Mouse (Mus musculus): Measurements from ENCODE around the gene Sephs1. TPM values are rescaled to one million over a fixed set of nuclear protein-coding genes. Genes with fewer than 3 reads are reported as not detected.

Gene Sephs1
- 10 to 100 TPM; 21.2 to 23.1 TPM for total RNA-seq (2021)

DNA sequence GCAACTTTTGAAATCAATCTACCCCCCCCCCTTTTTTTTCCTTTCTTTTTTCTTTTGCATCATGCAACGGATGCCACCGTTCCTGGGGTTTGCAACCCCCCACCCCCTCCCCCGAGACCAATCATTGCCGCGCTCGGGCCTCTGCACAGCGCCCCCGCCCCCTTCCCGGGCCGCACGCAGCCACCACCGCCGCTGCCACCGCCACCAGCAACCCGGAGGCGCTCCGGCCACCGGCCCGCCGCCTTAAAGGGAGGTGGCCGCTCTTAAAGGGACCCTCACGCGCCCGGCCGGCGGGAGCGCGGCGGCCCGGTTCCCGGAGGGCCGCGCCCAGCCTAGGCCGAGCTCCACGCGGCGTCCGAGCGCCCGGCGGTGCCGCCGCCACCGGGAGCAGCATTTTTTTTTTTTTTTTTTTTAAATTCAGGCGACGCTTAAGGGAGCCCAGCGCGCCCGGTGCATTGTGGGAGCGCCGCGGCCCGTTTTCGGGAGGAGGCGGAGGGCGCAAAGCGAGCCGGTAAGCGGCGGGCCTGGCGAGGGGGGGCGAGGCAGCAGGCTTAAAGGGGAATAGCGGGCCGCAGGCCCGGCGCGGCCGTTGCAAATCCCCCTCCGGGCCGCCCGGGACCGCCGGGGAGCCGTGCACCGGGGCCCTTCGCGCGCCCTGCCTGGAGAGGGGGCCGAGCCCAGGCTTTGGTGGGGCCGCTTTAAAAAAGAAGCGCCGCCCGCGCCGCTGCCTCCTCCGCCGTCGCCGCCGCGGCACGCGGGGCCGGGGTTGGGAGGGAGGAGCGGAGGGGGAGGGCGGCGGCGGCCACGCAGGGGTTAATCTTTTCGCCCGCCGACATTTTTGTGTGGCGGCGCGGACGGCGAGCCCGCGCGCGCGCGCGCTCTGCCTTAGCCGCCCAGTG is at the start of gene Sephs1:
TSS of gene Sephs1 (plus strand) at position 215 of the 899 bp plus-strand sequence.
- DNase-seq (ENCODE audit: low spot score in 2 of 2): peak; percentile 79 to 86
- intact Hi-C loops (cut with DNase I): no loop called here

DNA sequence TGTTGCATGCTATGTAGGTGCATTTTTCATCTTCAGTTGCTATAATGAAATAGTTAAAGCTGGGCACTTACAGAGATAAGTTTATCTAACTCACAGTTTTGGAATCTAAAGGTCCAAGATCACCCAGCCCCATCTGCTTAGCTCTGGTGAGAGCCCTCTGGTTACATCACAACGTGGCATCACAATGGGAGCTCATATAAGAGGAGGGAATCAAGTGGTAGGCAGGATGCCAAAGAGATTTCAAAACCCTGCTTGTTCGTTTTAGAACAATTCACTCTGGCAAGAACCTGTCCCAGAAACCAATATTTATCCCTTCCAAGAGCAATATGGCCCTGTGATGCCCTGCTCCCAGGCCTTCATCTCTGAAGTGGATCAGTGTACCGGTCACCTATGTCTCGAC is 49.2 kb upstream of the Sephs1 start:
- no peak for DNase-seq (ENCODE audit: low spot score in 2 of 2)
- intact Hi-C loops (cut with DNase I): loop anchor here (5.0 kb wide), 1 partner anchor 160 kb away; no protein-coding TSS in a partner anchor

DNA sequence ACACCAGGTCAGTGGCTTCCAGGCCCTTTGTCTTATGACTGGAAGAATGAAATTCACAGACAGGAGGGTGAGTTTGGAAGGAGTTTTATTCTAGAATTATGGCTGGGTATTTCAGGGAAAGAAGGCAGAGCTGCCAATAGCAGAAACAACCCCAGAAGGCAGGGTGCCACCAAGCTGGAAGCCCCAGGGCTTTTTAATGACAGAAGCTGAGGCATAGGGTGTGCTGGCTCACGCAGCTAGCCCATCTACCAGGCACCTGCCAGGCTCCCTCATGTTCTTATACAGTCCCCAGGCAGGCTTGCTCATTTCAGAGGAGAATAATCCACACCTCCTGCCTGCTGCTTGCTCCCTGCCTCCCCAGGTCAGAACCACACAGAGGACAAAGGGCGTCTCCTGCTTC is 31.9 kb upstream of the Sephs1 start:
- intact Hi-C loops (cut with DNase I): no loop called here

DNA sequence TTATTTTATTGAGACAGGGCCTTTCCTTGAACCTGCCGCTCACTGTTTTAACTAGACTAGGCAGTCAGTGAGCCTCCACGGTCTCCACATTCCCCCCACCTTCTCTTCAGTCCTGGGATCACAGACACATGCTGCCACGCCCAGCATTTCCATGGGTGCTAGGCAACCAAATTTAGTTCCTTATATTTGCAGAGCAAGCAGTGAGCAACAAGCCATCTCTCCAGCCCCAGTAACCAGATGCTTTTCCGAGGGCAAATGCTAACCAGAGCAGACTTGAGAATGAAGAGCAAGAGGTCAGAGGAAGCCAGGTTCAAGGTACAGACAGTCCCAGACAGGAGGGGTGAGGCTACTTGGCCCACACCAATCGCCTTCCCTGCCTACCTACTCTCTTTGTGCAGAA is 24.2 kb upstream of the Sephs1 start:
- intact Hi-C loops (cut with DNase I): no loop called here
- no peak for DNase-seq (ENCODE audit: low spot score in 2 of 2)

More for the DNA sequence above, 31.9 kb upstream of the Sephs1 start:
- DNase-seq (ENCODE audit: low spot score in 2 of 2): no peak

DNA sequence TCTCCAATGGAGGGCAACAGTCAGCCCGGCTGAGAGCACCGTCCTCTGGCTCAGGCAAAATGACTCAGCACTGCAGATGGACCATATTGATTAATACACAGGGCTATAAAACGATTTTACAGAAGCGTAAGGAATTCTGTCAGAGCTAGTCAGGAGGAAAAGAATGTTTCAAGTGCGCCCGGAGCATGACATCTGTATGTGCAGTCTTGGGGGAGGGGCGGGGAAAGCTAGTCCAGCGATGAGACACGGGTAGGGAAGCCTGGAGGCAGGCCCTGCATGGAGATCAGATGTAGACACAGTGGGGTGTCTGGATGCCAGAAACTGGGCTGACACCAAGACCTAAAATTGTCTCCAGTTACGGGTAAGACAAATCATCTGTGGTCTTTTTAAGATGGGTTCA is 23.2 kb upstream of the Sephs1 start:
- intact Hi-C loops (cut with DNase I): no loop called here
- no peak for DNase-seq (ENCODE audit: low spot score in 2 of 2)

DNA sequence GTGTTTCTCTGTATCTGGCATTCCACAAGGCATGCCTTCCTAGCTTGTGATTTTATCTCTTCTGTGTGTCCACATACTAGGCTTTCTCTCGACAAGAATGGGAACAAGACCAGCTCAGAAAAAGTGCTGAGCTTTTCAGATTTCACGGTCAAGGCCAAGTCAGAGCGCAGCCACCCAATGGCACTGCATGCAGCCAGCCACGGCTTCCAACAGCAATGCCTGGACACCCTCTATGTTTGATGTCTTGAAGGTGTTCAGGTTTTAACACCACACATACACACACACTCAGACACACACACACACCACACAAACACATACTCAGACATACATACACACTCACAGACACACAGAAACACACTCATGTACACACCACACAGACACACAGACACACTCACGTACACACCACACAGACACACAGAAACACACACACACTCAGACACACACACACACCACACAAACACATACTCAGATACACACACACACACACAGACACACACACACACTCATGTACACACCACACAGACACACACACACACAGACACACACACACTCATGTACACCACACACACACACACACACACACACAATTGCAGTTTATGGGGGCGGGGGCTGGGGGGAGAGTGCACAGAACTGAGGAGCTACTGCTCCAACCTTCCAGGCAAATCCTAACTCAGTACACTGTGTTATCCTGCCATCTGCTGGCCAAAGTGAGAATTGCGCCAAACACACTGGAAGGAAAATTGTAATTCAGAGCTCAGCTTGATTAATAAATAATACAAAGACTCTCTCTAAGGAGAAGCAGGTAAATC is 17.2 kb upstream of the Sephs1 start:
- intact Hi-C loops (cut with DNase I): loop anchor here (2.0 to 10.0 kb wide), 4 partner anchors 211 to 1519 kb away; partner anchors contain the start of gene Prpf18
- DNase-seq (ENCODE audit: low spot score in 2 of 2): peak; percentile 69 to 76

DNA sequence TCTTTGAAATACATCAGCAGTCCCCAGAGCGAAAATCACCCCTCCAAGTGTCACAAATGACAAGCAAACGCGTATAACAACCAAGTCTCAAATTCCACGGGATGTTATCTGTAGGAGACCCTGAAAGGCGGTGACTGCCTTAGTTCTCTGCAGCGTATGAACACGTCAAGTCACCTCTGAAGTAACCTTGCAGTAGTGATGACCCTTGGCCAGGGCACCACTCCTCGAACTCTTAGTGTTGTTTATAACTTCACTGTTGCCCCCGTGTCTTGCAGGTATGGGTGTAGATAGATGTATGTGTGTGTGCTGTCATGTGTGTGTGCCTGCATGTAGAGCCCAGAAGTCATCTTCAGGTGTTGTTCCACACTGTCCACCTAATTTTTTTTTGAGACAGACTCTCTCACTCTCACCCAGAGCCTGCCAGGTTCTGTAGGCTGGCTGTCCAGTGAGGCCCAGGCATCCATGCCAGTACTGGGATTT is 16.5 kb upstream of the Sephs1 start:
- intact Hi-C loops (cut with DNase I): loop anchor here (2.0 to 10.0 kb wide), 4 partner anchors 212 to 1520 kb away; partner anchors contain the start of gene Prpf18

DNA sequence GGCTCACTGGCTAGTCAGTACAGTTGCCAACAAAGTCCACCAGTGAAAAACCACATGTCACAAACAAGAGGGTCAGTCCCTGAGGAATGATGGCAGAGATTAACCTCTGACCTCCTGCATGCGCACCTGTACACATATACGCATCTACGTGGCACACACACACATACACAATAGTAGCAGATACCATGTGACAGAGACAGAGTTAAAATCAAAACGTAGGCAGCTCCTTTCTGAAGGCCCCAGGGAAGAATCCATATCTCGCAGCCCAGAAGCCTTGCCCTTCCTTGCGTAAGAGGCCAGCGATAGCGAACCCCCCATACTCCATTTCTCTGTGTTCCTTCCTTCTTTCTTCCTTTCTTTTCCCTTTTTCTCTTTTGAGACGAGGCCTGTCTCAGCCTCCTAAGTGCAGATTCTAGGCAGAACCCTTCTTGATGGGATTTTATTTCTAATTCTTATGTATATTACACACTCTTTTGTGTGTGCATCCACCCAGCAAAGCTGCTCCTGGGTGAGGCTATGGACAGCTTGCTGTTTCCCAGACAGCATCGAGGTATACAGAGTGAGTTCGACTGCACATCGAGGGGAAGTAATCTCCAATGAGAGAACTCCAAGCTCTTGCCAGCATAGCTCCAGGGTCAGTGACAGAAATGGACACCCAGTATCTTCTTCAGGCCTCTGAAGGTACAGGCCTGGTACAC is 13.2 kb upstream of the Sephs1 start:
- DNase-seq (ENCODE audit: low spot score in 2 of 2): no peak
- intact Hi-C loops (cut with DNase I): loop anchor here (10.0 kb wide), 2 partner anchors 643 to 1523 kb away; no protein-coding TSS in a partner anchor

More for the DNA sequence above, 16.5 kb upstream of the Sephs1 start:
- no peak for DNase-seq (ENCODE audit: low spot score in 2 of 2)

DNA sequence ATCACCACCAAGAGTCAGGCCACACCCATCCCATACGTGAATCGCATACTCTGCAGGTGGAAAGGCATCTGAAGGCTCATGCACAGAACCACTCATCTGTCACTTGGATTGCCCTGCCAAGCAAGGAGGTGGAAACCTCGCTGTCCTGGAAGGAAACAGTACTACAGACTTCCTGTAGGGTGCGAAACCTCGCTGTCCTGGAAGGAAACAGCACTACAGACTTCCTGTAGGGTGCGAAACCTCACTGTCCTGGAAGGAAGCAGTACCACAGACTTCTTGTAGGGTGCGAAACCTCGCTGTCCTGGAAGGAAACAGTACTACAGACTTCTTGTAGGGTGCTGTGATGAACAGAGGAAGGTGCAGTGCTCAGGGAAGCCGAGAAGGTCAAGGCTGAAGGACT is 8.6 kb upstream of the Sephs1 start:
- intact Hi-C loops (cut with DNase I): no loop called here
- no peak for DNase-seq (ENCODE audit: low spot score in 2 of 2)

DNA sequence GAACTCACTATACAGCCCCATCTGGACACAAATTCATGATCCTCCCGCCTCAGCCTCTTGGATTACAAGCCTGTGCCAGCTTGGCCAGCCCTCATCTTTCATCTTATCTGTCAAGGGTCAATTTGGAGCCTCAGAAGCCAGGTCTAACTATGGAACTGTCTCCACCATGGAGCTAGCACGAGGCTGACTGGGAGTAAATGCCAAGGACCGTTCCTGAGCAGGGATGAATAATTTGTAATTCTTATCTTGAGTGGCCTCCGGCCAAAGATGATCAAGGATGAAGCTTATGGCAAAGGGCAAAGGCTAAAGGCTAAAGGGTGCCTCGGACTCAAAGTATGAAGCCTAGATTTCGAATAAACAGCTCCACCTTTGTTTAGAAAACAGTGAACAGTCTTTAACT is 8.0 kb upstream of the Sephs1 start:
- intact Hi-C loops (cut with DNase I): no loop called here
- no peak for DNase-seq (ENCODE audit: low spot score in 2 of 2)

DNA sequence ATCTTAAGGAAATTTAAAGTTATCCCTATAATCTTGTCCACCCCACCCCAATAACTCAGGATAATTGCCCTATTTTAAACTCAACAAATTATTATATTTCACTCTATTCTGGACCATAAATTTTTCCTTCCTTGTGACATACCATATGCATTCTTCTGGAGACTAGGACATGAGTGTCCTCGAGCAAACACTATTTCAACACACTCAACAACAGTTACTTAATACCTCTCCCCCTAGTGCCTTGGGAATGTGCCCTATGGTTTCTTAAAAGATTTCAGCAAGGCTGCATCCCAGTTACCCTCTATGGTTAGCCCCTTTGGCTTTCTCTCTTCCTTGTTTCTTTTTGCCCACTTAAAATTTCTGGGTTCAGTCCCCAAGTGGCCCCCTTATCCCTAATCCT is 6.3 kb upstream of the Sephs1 start:
- no peak for DNase-seq (ENCODE audit: low spot score in 2 of 2)
- intact Hi-C loops (cut with DNase I): no loop called here

DNA sequence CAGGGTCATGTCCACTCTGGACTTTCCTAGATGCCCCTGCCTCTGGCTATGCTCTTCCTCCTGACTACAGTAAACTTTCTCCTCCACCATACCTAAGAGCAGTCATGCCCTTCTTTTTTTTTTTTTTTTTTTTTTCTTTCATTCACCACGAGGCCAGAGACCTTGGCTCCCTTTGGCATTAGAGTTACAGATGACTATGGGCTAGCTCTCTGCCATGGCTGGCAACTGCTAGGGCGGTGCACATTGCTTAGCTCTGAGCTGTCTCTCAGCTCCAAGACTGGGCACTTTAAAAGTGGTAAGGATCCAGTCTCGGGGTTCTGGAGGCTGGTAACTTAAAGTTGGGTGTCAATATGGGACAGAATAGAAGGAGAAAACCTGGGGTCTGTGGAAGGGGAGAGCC is 5.2 kb upstream of the Sephs1 start:
- intact Hi-C loops (cut with DNase I): no loop called here
- no peak for DNase-seq (ENCODE audit: low spot score in 2 of 2)

DNA sequence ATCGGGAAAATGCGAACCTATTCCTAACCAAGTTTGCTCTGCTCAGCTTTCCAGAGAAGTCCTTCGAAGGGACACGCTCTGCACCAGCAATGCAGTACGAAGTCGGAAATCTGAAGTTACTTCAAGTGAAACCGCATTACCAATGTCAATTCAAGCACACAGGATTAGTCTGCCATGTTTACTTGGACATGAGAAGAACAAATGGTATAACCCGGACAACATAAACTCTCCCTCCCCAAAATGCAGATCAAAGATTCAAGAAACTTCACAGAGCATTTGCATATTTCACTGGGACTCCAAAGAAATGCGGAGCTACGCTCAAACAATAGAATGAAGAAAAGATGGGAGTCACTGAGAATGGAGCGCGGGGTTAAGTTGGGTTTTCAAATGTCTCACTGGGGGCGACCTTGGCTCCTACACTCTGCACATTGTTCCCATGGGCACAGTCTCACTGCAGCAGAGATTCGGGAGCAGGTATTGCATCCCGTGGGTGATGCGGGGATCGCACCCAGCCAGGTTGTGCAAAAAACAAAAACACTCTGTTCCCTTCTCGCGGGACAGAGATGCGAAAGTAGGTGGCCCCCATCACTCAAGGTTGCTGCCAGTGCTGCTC is 521 bp upstream of the Sephs1 start:
- peak; percentile 31 to 40 for DNase-seq (ENCODE audit: low spot score in 2 of 2)
- intact Hi-C loops (cut with DNase I): no loop called here

DNA sequence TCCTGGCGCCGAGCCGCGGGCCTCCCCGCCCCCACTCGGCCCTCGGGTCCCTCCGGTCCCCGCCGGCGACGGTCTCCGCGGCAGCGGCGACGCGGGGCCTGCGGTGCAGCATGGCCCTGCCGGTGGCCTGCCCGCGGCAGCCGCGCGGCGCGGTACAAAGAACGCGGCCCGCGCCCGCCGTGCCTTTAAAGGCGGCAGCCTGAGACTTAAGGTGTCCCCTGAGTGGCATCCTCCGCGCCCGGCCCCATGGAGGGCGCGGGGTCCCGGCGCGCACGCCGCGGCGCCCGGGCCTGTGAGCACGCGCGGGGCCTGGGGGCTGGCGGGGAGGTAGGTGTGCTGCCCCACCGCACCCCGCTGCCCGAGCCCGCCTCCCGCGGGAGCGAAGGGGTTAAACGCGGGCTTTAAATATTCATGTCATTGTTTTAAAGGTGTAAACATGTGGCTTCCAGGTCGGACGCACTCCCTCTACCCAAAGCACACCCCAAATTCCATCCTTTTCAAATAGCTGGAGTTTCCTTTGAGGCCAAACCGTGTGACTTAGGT is 956 bp downstream of the Sephs1 start:
- DNase-seq (ENCODE audit: low spot score in 2 of 2): peak in 1 of 2 experiments; percentile 61
- intact Hi-C loops (cut with DNase I): no loop called here

DNA sequence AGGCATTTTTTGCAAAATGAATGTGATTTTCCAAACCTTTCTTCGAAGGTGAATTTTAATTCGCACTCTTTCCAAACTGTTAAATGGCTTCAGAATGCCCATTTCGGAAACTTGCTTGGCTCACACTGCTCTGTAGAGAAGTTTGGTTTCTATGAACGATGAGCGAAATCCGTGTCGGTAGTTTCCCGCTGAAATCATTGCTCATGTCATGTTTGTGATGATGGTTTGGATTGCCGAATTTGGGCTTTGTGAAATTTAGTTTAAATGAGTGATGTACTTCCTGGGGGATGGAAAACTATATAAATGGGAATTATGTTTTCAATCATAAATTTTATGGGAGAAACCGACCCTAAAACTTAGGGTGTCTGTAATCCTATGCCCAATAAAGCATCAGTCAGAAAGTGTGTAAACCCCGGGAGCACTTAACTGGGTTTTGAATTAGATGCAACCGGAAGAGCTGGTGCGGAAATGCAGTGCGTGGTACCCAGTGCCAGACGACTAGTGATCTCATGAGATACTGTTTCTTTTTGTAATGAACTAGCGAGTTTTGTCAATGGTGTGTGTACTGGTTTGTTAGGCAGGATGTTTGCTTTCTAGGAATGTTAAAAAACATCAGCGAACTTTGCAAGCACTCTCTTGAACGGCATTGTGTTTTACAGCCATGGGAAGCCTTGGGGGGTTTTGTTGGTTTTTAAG is 1.8 kb downstream of the Sephs1 start:
- no peak for DNase-seq (ENCODE audit: low spot score in 2 of 2)
- intact Hi-C loops (cut with DNase I): no loop called here

DNA sequence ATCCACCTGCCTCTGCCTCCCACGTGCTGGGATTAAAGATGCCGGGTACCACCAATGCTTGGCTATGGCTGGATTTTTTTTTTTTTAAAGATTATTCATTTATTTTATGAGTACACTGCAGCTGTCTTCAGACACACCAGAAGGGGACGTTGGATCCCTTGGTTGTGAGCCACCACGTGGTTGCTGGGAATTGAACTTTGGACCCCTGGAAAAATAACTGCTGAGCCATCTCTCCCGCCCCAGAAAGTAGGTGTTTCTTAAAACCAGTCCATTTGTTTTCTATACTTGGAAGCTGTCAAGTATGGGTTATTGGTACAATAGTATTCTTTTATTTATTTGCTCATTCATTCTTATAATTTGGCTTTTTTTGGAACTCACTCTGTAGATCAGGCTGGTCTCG is 5.5 kb downstream of the Sephs1 start:
- DNase-seq (ENCODE audit: low spot score in 2 of 2): no peak
- intact Hi-C loops (cut with DNase I): no loop called here

DNA sequence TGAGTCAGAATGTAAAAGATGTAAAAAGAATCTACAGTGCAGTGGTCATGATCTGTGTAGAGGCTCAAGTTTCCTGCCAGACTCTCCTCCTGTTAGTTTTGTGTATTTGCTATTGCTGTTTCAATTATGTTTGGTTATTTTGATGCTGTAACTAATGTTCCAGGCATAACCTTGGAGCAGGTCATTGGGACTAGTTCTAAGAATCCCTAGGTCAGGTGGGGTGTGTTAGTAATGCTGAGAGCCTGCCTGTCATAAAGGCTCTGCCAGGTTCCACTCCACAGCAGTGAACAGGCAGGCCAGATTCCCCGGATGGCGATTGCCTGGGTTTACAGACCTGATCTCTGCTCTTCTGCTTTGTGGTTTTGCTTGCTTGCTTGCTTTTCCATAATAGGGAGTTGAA is 14.2 kb downstream of the Sephs1 start:
- DNase-seq (ENCODE audit: low spot score in 2 of 2): no peak
- intact Hi-C loops (cut with DNase I): no loop called here

DNA sequence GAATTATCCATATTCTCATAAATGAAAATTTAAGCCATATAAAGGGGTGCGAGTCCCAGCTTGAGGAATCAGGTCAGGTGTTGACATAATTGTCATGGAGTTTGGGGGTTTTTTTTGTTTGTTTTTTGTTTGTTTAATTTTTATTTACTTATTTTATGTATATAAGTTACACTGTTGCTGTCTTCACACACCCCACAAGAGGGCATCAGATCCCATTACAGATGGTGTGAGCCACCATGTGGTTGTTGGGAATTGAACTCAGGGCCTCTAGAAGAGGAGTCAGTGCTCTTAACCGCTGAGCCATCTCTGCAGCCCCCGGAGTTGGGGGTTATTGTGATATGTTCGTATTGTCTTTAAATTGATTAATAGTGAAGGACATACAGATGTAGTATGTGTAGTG is 15.6 kb downstream of the Sephs1 start:
- intact Hi-C loops (cut with DNase I): no loop called here
- DNase-seq (ENCODE audit: low spot score in 2 of 2): no peak

Measured in left cerebral cortex, postnatal 25 days (tissue).